Mouse (Mus musculus): ENCODE results near the gene Iqgap1.

Iqgap1 gene

GRCm38 (mm10) chr7:80825843-80826403 is at the start of gene Iqgap1:
Gene Iqgap1, minus strand, starts transcription at chr7:80825974.
- no peak for DNase-seq (ENCODE audit: low spot score in 2 of 2)

DNA sequence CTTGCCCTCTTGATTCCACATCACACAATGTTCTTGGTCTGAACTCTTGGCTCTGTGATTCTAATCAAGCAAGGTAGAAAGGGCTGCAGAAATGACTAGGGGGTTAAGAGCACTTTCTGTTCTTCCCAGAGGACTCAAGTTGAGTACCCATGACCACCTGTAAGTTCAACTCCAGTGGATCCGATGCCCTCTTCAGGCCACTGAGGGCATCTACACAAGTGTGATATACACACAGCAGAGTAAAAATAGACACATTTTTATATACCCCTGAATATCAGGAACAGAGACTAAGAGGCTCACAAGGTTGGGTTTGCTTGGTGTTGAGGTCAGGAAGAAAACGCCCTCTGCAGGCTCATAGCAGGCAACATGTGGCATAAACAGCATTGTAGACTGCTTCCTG is 47.9 kb upstream of the Iqgap1 start:
- DNase-seq (ENCODE audit: low spot score in 2 of 2): no peak

GRCm38 (mm10) chr7:80873038-80873437 is 47.3 kb upstream of the Iqgap1 start:
- DNase-seq (ENCODE audit: low spot score in 2 of 2): no peak

- no peak for DNase-seq (ENCODE audit: low spot score in 2 of 2)
Measured at GRCm38 (mm10) chr7:80868686-80869085, 42.9 kb upstream of the Iqgap1 start.

GRCm38 (mm10) chr7:80866514-80867147 is 40.9 kb upstream of the Iqgap1 start:
- DNase-seq (ENCODE audit: low spot score in 2 of 2): no peak

- DNase-seq (ENCODE audit: low spot score in 2 of 2): no peak
Measured at GRCm38 (mm10) chr7:80865521-80865920, 39.7 kb upstream of the Iqgap1 start.

DNA sequence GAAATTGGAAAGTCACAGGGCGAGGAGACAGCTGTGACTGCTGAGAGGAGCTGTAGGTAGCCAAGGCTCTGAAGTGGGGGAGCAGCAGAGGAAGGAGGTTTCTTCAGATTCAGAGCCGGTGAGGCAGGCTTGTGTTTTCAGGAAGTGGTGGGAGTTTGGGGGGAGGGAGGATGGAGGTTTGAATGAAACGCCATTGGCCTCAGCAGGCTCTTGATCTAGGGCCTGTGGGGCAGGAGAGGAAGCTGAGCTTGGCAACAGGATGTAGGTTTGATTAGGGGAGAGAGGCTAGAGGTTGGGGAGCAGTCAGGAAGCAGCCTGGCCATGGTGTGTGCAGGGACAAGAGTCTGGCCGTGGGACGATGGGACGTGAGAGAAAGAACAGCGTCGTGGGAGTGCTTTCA is 39.1 kb upstream of the Iqgap1 start:
- no peak for DNase-seq (ENCODE audit: low spot score in 2 of 2)

- DNase-seq (ENCODE audit: low spot score in 2 of 2): no peak
Measured at GRCm38 (mm10) chr7:80864151-80864550, 38.4 kb upstream of the Iqgap1 start.

- no peak for DNase-seq (ENCODE audit: low spot score in 2 of 2)
Measured at GRCm38 (mm10) chr7:80863520-80863919, 37.7 kb upstream of the Iqgap1 start.

DNA sequence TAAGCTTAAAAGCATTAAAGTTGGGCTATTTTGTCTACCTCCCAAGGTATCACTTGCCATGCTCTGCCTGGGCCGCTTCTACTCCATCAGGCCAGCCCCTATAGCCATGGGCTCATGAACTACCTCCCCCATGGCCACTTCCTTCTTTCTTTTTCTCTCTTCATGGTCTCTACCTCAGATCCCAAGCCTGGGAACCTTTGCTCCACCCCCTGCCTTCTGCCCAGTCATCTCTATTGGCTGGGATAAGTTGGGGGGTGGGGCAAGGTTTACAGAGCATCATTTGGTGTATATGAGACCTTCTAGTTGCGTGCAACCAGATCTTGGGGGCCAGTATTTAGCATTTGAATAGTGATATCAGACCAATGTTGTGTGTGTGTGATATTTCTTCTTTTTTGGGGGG is 36.7 kb upstream of the Iqgap1 start:
- no peak for DNase-seq (ENCODE audit: low spot score in 2 of 2)

GRCm38 (mm10) chr7:80860729-80861274 is 35.0 kb upstream of the Iqgap1 start, which contains the start of gene Zscan2:
Gene Zscan2, plus strand, starts transcription at chr7:80860920.
- DNase-seq (ENCODE audit: low spot score in 2 of 2): peak; percentile 90 to 91

GRCm38 (mm10) chr7:80860227-80860626 is 34.5 kb upstream of the Iqgap1 start:
- peak; percentile 44 to 61 for DNase-seq (ENCODE audit: low spot score in 2 of 2)

DNA sequence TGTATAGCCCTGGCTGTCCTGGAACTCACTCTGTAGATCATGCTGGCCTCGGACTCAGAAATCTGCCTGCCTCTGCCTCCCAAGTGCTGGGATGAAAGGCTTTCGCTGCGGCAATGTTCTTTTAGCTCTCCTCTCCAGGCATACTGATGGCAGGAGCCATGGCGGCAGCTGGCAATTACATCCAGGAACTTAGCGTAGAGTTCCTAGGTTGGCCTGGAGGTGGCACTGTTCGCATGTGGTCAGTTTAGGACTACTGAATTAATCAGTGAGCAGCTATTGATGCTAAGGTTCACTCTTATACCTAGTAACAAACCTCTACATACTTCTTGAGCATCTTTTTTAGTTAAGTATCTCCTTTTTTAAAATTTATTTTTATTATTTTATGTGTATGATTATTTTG is 31.4 kb upstream of the Iqgap1 start:
- DNase-seq (ENCODE audit: low spot score in 2 of 2): peak; percentile 64 to 75

- DNase-seq (ENCODE audit: low spot score in 2 of 2): no peak
Measured at GRCm38 (mm10) chr7:80855316-80855715, 29.5 kb upstream of the Iqgap1 start.

DNA sequence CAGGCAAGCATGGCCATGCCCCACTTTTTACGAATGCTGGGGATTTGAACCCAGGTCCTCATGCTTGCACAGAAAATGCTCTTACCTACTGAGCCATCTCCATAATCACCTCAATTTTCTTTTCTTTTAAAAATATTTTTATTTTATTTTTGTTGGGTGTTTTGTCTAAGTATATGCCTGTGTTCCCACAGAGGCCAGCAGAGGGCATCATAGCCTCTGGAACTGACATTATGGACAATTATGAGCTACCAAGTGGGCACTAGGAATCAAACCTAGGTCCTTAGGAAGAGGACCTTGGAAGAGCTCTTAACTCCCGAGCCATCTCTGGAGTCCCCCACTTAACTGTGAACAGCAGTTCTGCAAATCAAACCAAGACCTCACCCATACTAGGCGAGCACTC is 27.4 kb upstream of the Iqgap1 start:
- DNase-seq (ENCODE audit: low spot score in 2 of 2): no peak

DNA sequence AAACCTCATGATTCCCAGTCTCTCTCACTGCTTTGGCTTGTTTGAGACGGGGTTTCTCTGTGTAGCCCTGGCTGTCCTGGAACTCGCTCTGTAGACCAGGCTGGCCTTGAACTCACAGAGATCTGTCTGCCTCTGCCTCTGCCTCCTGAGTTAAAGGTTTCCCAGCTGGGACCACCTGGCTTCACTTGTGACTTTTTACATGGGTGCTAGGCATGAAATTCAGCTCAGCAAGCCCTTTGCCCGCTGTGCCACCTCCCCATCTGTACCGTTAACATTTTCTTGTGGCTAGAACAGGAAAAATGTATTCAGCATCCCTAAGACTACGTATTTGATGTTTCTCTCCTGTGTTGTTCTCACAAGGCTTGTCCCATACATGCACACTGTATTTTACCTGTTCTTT is 24.7 kb upstream of the Iqgap1 start:
- no peak for DNase-seq (ENCODE audit: low spot score in 2 of 2)

DNA sequence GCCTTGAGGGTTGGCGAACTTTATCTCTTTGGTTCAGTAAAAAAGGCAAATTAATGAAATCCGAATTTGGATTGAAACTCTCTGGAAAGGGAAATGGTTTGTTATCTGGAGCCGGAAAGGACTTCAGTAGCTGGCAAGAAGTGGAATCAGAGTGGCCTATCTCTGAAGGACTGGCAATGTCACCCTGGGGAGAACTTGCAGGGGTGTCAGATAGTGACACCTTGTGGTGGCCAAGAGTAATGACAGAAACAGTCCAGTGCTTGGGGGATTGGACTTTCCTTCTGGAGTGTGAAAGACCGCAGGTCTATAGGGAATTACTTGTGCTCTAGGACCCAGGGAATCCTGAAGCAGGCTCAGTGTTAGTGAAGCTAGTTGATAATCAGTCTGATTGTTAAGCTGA is 23.9 kb upstream of the Iqgap1 start:
- no peak for DNase-seq (ENCODE audit: low spot score in 2 of 2)

DNA sequence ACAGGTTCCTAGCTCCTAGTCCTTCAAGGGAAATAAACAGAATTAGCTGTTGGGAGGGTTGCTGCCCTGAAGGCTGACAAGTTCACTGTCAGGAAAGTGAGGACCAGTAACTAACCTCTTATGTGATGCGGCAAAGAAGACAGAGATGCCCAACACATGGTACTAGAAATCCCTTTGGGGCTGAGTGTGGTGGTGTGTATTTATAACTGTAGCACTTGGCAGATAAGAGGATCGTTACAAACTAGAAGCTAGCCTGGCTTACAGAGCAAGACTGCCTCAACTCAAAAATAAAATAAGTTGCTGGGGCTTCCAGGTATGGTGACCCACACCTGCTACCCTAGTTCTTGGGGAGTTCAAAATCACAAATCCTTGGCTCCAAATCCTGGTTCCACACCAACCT is 23.5 kb upstream of the Iqgap1 start:
- DNase-seq (ENCODE audit: low spot score in 2 of 2): no peak

DNA sequence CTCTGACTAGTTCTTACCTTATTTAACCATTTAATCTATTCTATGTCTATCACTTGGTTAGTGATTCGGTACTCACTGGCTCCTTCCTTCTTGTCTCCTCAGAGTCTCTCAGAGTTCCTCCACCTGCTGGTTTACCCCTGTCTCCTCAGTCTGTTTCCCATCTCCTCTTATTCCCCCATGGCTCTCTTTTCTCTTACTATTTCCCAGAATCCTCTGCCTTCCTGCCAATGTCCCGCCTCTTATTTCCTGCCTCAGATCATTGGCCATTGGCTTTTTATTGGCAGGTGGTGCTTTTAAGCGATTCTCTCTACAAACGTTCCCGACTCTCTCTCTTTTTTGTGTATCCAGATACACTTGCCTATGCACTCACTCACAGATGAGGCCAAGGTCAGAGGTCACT is 20.9 kb upstream of the Iqgap1 start:
- no peak for DNase-seq (ENCODE audit: low spot score in 2 of 2)

DNA sequence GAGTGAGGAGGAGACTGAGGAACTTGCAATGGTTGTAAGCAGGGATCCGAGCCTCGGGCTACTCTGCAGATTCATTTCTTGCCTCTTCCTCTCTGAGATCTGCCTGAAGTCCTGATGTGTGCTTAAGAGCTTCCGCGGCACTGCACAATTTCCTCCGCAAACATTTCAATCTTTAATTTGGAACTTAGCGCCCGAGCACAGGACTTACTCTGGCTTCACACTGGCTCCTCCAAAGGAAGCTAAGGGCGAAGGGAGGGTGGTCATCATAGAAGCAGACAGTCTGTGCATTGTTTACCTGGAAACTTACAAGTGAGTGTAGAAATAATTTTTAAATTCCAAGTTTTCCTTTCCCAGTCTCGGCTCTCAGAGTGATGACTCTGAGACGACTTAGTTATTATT is 20.5 kb upstream of the Iqgap1 start:
- DNase-seq (ENCODE audit: low spot score in 2 of 2): no peak

- DNase-seq (ENCODE audit: low spot score in 2 of 2): no peak
Measured at GRCm38 (mm10) chr7:80845621-80846279, 20.0 kb upstream of the Iqgap1 start.

GRCm38 (mm10) chr7:80844691-80845090 is 18.9 kb upstream of the Iqgap1 start:
- no peak for DNase-seq (ENCODE audit: low spot score in 2 of 2)
